Mouse (Mus musculus): ENCODE measurements around the gene Spata6. TPM values are rescaled to one million over a fixed set of nuclear protein-coding genes. Genes with fewer than 3 reads are reported as not detected.
A peak's percentile ranks its signal among the peaks of the same experiment; 100 is the strongest.

Spata6 gene
- polyA plus RNA-seq, 1 experiment from 2014 or later, result 18.6 TPM

- 37% methylated on average over 4 of the region's 4 CpGs for WGBS (ENCODE audit: insufficient replicate concordance)
- no peak for ATAC-seq (replicated peaks; ENCODE audit: insufficient number of reproducible peaks, low FRiP score, low TSS enrichment)
- Histone ChIP-seq H3K9ac (ENCODE audit: low read depth, low read length) (peak overlapping the region; percentile 85), H3K4me2 (peak overlapping the region; percentile 78), H3K27ac (ENCODE audit: low read depth, low read length) (peak overlapping the region; percentile 77), H3K9me3 (replicated peaks; ENCODE audit: control insufficient read depth, low read length) (no peaks in the 10 kb centered on the region), H3K27me3 (ENCODE audit: control insufficient read depth, insufficient read depth, low read length) (no peaks in the 10 kb centered on the region), H3K36me3 (ENCODE audit: control insufficient read depth, insufficient read depth, low read length) (no peaks in the 10 kb centered on the region), H3K4me3 (ENCODE audit: low read depth, low read length) (peak overlapping the region; percentile 76), H3K4me1 (ENCODE audit: control insufficient read depth, insufficient read depth, low read length) (peaks cover 3% of the 10 kb centered on the region; the same call in 1 of the 2 replicates)
Measured at GRCm38 (mm10) chr4:111721121-111721840, 1.5 kb downstream of the Spata6 start.

DNA sequence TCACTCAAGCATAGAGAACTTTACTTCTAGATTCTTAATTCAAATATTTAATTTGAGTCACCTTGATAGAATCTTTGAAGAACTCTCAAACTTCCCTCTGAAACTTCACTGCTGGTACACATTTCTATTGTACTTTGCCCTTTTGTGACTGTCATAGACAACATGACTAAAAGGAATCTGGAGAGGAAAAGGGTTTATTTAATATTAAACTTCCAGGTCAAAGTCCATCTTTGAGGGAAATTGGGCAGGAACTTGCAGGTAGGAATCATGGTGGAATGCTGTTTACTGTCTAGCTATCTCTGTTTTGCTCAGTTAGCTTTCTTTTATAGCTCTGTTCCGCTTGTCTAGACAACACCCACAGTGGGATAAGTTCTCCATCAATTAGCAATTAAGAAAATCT lies 17.8 kb downstream of the Spata6 start:
- no peak overlapping the region for H3K4me3 ChIP-seq (ENCODE audit: low read depth, low read length)
- no peaks in the 10 kb centered on the region for H3K36me3 ChIP-seq (ENCODE audit: control insufficient read depth, insufficient read depth, low read length)
- 80% methylated on average over 1 of the region's 1 CpGs for WGBS (ENCODE audit: insufficient replicate concordance)
- H3K4me1 ChIP-seq (ENCODE audit: control insufficient read depth, insufficient read depth, low read length), result no peaks in the 10 kb centered on the region
- ATAC-seq (replicated peaks; ENCODE audit: insufficient number of reproducible peaks, low FRiP score, low TSS enrichment), result no peak
- H3K27ac ChIP-seq (ENCODE audit: low read depth, low read length), result no peak overlapping the region
- no peak overlapping the region for H3K4me2 ChIP-seq
- no peak overlapping the region for H3K9ac ChIP-seq (ENCODE audit: low read depth, low read length)
- no peaks in the 10 kb centered on the region for H3K9me3 ChIP-seq (replicated peaks; ENCODE audit: control insufficient read depth, low read length)
- H3K27me3 ChIP-seq (ENCODE audit: control insufficient read depth, insufficient read depth, low read length), result no peaks in the 10 kb centered on the region

DNA sequence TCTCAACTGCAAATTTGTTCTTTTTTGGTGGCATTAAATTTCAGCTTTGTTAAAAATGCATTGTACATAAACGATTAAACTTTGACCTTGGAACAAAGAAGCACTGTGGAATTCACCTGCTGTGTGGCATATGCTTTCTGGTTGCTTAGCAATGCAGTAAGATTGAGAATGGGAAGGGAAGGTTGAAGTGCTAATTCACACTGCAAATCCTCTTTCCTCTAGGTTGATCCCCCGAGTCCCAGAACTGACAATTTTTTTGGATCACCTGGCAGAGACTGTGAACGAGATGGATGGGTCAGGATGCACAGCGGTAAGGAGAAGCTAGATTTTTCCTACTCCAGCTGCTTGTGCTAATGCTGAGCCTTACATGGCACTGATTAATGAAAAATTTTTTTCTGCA lies 60.7 kb downstream of the Spata6 start:
- no peak for ATAC-seq (replicated peaks; ENCODE audit: insufficient number of reproducible peaks, low FRiP score, low TSS enrichment)
- WGBS (ENCODE audit: insufficient replicate concordance), result 79% methylated on average over 4 of the region's 4 CpGs
- no peak overlapping the region for H3K9ac ChIP-seq (ENCODE audit: low read depth, low read length)

GRCm38 (mm10) chr4:111799892-111800291 lies 80.1 kb downstream of the Spata6 start:
- 89% methylated on average over 3 of the region's 3 CpGs for WGBS (ENCODE audit: insufficient replicate concordance)
- H3K36me3 ChIP-seq (ENCODE audit: control insufficient read depth, insufficient read depth, low read length), result no peaks in the 10 kb centered on the region

More for the DNA sequence above, 60.7 kb downstream of the Spata6 start:
- Histone ChIP-seq H3K4me3 (ENCODE audit: low read depth, low read length) (no peak overlapping the region), H3K9me3 (replicated peaks; ENCODE audit: control insufficient read depth, low read length) (no peaks in the 10 kb centered on the region), H3K4me1 (ENCODE audit: control insufficient read depth, insufficient read depth, low read length) (no peaks in the 10 kb centered on the region), H3K4me2 (no peak overlapping the region), H3K36me3 (ENCODE audit: control insufficient read depth, insufficient read depth, low read length) (no peaks in the 10 kb centered on the region), H3K27me3 (ENCODE audit: control insufficient read depth, insufficient read depth, low read length) (no peaks in the 10 kb centered on the region), H3K27ac (ENCODE audit: low read depth, low read length) (no peak overlapping the region)

DNA sequence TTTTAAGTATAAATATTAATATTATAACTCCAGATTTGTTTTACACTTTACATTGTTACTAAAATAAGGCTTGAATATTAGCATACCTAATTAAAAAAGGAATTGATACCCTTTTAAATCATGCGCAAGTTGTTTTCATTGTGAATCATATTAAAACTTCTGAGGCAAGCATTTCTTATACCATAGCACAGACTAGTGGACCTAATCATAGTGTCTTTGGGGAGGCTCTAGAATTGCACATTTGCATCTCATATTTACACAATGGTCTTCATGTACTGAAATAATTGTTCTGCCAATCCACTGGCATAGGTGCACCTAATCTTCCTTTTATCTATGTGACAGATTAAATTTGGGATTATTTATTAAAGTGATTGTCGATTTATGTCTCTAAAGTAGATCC lies 83.4 kb downstream of the Spata6 start:
- Histone ChIP-seq H3K27me3 (ENCODE audit: control insufficient read depth, insufficient read depth, low read length) (no peaks in the 10 kb centered on the region), H3K9ac (ENCODE audit: low read depth, low read length) (no peak overlapping the region), H3K27ac (ENCODE audit: low read depth, low read length) (no peak overlapping the region), H3K4me3 (ENCODE audit: low read depth, low read length) (no peak overlapping the region), H3K9me3 (replicated peaks; ENCODE audit: control insufficient read depth, low read length) (no peaks in the 10 kb centered on the region), H3K4me2 (no peak overlapping the region), H3K4me1 (ENCODE audit: control insufficient read depth, insufficient read depth, low read length) (no peaks in the 10 kb centered on the region), H3K36me3 (ENCODE audit: control insufficient read depth, insufficient read depth, low read length) (no peaks in the 10 kb centered on the region)
- ATAC-seq (replicated peaks; ENCODE audit: insufficient number of reproducible peaks, low FRiP score, low TSS enrichment), result no peak
- WGBS (ENCODE audit: insufficient replicate concordance), result 88% methylated on average over 2 of the region's 2 CpGs

More at GRCm38 (mm10) chr4:111799892-111800291, 80.1 kb downstream of the Spata6 start:
- H3K27me3 ChIP-seq (ENCODE audit: control insufficient read depth, insufficient read depth, low read length), result no peaks in the 10 kb centered on the region
- no peak overlapping the region for H3K4me3 ChIP-seq (ENCODE audit: low read depth, low read length)
- H3K4me1 ChIP-seq (ENCODE audit: control insufficient read depth, insufficient read depth, low read length), result no peaks in the 10 kb centered on the region
- no peak overlapping the region for H3K27ac ChIP-seq (ENCODE audit: low read depth, low read length)
- ATAC-seq (replicated peaks; ENCODE audit: insufficient number of reproducible peaks, low FRiP score, low TSS enrichment), result no peak
- H3K9ac ChIP-seq (ENCODE audit: low read depth, low read length), result no peak overlapping the region
- H3K4me2 ChIP-seq, result no peak overlapping the region
- no peaks in the 10 kb centered on the region for H3K9me3 ChIP-seq (replicated peaks; ENCODE audit: control insufficient read depth, low read length)

DNA sequence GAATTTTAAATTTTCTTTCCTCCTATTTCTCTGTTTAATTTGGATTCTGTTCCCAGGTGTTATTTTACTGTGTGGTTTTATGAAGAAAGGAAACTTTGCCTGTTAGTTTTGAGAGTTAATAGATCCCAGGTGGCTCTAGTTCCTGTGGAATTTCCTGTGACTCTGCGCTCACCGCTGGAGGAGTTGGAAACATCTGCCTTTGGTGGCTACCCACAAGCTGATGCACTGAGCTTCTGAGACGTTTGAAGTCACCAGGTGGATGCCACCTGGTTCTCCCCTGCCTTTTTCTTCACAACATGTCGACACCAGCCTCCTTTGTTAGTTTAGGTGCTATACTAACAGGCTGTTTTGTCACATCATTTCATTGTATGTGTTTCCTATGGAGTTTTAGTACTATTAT lies 97.7 kb downstream of the Spata6 start:
- no peaks in the 10 kb centered on the region for H3K9me3 ChIP-seq (replicated peaks; ENCODE audit: control insufficient read depth, low read length)
- no peak overlapping the region for H3K9ac ChIP-seq (ENCODE audit: low read depth, low read length)
- no peaks in the 10 kb centered on the region; the same call in 1 of the 2 replicates for H3K36me3 ChIP-seq (ENCODE audit: control insufficient read depth, insufficient read depth, low read length)
- H3K4me1 ChIP-seq (ENCODE audit: control insufficient read depth, insufficient read depth, low read length), result no peaks in the 10 kb centered on the region
- WGBS (ENCODE audit: insufficient replicate concordance), result 58% methylated on average over 4 of the region's 4 CpGs
- ATAC-seq (replicated peaks; ENCODE audit: insufficient number of reproducible peaks, low FRiP score, low TSS enrichment), result no peak
- no peak overlapping the region for H3K27ac ChIP-seq (ENCODE audit: low read depth, low read length)
- no peaks in the 10 kb centered on the region for H3K27me3 ChIP-seq (ENCODE audit: control insufficient read depth, insufficient read depth, low read length)
- no peak overlapping the region for H3K4me2 ChIP-seq
- H3K4me3 ChIP-seq (ENCODE audit: low read depth, low read length), result no peak overlapping the region

- WGBS (ENCODE audit: insufficient replicate concordance), result 90% methylated on average over 6 of the region's 6 CpGs
- H3K4me1 ChIP-seq (ENCODE audit: control insufficient read depth, insufficient read depth, low read length), result no peaks in the 10 kb centered on the region
Measured at GRCm38 (mm10) chr4:111838882-111839281, 119.1 kb downstream of the Spata6 start.

GRCm38 (mm10) chr4:111852626-111853025 lies 132.8 kb downstream of the Spata6 start:
- Histone ChIP-seq H3K36me3 (ENCODE audit: control insufficient read depth, insufficient read depth, low read length) (no peaks in the 10 kb centered on the region), H3K4me1 (ENCODE audit: control insufficient read depth, insufficient read depth, low read length) (no peaks in the 10 kb centered on the region), H3K27me3 (ENCODE audit: control insufficient read depth, insufficient read depth, low read length) (no peaks in the 10 kb centered on the region), H3K4me3 (ENCODE audit: low read depth, low read length) (no peak overlapping the region), H3K27ac (ENCODE audit: low read depth, low read length) (no peak overlapping the region), H3K9me3 (replicated peaks; ENCODE audit: control insufficient read depth, low read length) (no peaks in the 10 kb centered on the region), H3K4me2 (no peak overlapping the region), H3K9ac (ENCODE audit: low read depth, low read length) (no peak overlapping the region)
- no peak for ATAC-seq (replicated peaks; ENCODE audit: insufficient number of reproducible peaks, low FRiP score, low TSS enrichment)

More at GRCm38 (mm10) chr4:111838882-111839281, 119.1 kb downstream of the Spata6 start:
- ATAC-seq (replicated peaks; ENCODE audit: insufficient number of reproducible peaks, low FRiP score, low TSS enrichment), result no peak
- Histone ChIP-seq H3K4me2 (no peak overlapping the region), H3K9ac (ENCODE audit: low read depth, low read length) (no peak overlapping the region), H3K27ac (ENCODE audit: low read depth, low read length) (no peak overlapping the region), H3K36me3 (ENCODE audit: control insufficient read depth, insufficient read depth, low read length) (no peaks in the 10 kb centered on the region), H3K27me3 (ENCODE audit: control insufficient read depth, insufficient read depth, low read length) (no peaks in the 10 kb centered on the region), H3K4me3 (ENCODE audit: low read depth, low read length) (no peak overlapping the region), H3K9me3 (replicated peaks; ENCODE audit: control insufficient read depth, low read length) (no peaks in the 10 kb centered on the region)

DNA sequence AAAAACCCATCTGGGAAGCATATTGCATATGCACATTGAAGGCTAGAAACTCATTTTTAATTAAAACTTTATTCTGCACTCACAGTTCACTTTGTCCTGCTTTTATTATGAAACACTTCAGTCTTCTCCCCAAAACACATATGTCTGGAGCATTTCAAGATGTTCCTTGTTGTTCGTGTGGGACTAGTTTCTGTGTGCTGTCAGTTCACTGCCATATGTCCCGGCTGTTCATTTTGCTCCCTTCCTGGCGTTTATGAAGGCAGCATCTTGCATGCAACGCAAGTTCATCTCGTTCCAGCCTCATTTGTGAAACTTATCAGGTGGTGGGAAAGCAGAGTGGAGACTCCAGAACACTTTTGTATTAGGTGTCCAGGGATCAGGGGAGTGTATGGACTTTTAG lies 146.9 kb downstream of the Spata6 start:
- no peaks in the 10 kb centered on the region for H3K36me3 ChIP-seq (ENCODE audit: control insufficient read depth, insufficient read depth, low read length)
- H3K4me1 ChIP-seq (ENCODE audit: control insufficient read depth, insufficient read depth, low read length), result no peaks in the 10 kb centered on the region
- H3K4me3 ChIP-seq (ENCODE audit: low read depth, low read length), result no peak overlapping the region
- no peaks in the 10 kb centered on the region; the same call in 1 of the 2 replicates for H3K9me3 ChIP-seq (replicated peaks; ENCODE audit: control insufficient read depth, low read length)
- no peak overlapping the region for H3K9ac ChIP-seq (ENCODE audit: low read depth, low read length)
- H3K27me3 ChIP-seq (ENCODE audit: control insufficient read depth, insufficient read depth, low read length), result no peaks in the 10 kb centered on the region
- ATAC-seq (replicated peaks; ENCODE audit: insufficient number of reproducible peaks, low FRiP score, low TSS enrichment), result no peak
- 72% methylated on average over 5 of the region's 5 CpGs for WGBS (ENCODE audit: insufficient replicate concordance)
- H3K27ac ChIP-seq (ENCODE audit: low read depth, low read length), result no peak overlapping the region
- H3K4me2 ChIP-seq, result no peak overlapping the region

All from heart, embryonic 11.5 days (tissue).